Mouse (Mus musculus) limb, embryonic 13.5 days (tissue): ENCODE results near the gene Cisd3. TPM values are rescaled to one million over a fixed set of nuclear protein-coding genes. Genes with fewer than 3 reads are reported as not detected.
A peak's percentile ranks its signal among the peaks of the same experiment; 100 is the strongest.

Experiments
- ATAC-seq: fragments of 200-750 bp; cut with Nextera tagmentation; 2 replicates; pipeline ENCODE4 v1.8.0; 2017; ENCODE audit warnings: low read depth, moderate number of reproducible peaks, moderate TSS enrichment; ENCODE audit not compliant: low FRiP score
- H3K27ac ChIP-seq: fragments of 300-500 bp; sonication (generic); 2 replicates; pipeline ENCODE4 v1.5.1; 2015; ENCODE audit warnings: inconsistent platforms, mild to moderate bottlenecking, moderate library complexity
- H3K27me3 ChIP-seq: fragments of 300-500 bp; sonication (generic); 2 replicates; pipeline ENCODE4 v1.6.1; 2015; ENCODE audit warnings: mild to moderate bottlenecking, inconsistent platforms
- H3K36me3 ChIP-seq: fragments of 300-500 bp; sonication (generic); 2 replicates; pipeline ENCODE4 v1.6.1; 2015; ENCODE audit warnings: inconsistent platforms, mild to moderate bottlenecking, moderate library complexity
- H3K4me1 ChIP-seq: fragments of 300-500 bp; sonication (generic); 2 replicates; pipeline ENCODE4 v1.6.1; 2015; ENCODE audit warnings: inconsistent platforms
- H3K4me2 ChIP-seq: fragments of 300-500 bp; sonication (generic); replicated peaks from 2 replicates; pipeline ENCODE4 v1.6.1; 2015; ENCODE audit warnings: inconsistent platforms, mild to moderate bottlenecking, moderate library complexity
- H3K4me3 ChIP-seq: fragments of 300-500 bp; sonication (generic); 2 replicates; pipeline ENCODE4 v1.5.1; 2015; ENCODE audit warnings: moderate library complexity, mild to moderate bottlenecking, inconsistent platforms
- H3K9ac ChIP-seq: fragments of 300-500 bp; sonication (generic); 2 replicates; pipeline ENCODE4 v1.6.1; 2015; ENCODE audit warnings: mild to moderate bottlenecking, inconsistent platforms
- H3K9me3 ChIP-seq: fragments of 300-500 bp; sonication (generic); 2 replicates; pipeline ENCODE4 v1.6.1; 2016; ENCODE audit warnings: inconsistent platforms
- WGBS: fragments of 180-500 bp; shearing (Covaris S2); methylation state at CpG from one replicate; pipeline ENCODE4 v1.1.7; 2015; 5-methylcytosine and 5-hydroxymethylcytosine counted together
- polyA plus RNA-seq: library from polyadenylated mRNA; unstranded; fragments of >200 nt; fragmentation: Nextera tagmentation; extraction: Ambion mirVana; gene quantifications from 2 replicates; pipeline ENCODE4 v1.2.1, GENCODE M21; 2015

Cisd3 gene
- polyA plus RNA-seq, 1 experiment from 2014 or later = 13.5 TPM

DNA sequence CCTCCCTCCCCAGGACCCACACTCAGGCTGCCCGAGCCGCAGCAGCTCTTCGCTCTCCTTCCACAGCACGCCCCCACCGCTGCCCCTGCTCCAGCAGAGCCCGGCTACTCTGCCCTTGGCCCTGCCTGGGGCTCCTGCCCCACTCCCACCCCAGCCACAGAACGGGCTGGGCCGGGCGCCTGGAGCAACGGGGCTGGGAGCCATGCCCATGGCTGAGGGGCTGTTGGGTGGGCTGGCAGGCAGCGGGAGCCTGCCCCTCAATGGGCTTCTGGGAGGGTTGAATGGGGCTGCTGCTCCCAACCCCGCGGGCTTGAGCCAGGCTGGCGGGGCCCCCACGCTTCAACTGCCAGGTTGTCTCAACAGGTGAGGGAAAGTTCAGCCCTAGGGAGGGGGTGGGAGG, 7.3 kb upstream of the Cisd3 start:
- 90% methylated on average over 15 of the region's 15 CpGs for WGBS
- H3K4me1 ChIP-seq = no peaks in the 10 kb centered on the region
- H3K27me3 ChIP-seq = no peaks in the 10 kb centered on the region
- H3K9me3 ChIP-seq = no peaks in the 10 kb centered on the region
- no peak overlapping the region for H3K4me2 ChIP-seq
- no peak for ATAC-seq
- no peak overlapping the region for H3K27ac ChIP-seq
- peaks cover 97% of the 10 kb centered on the region for H3K36me3 ChIP-seq
- no peak overlapping the region for H3K4me3 ChIP-seq
- no peak overlapping the region for H3K9ac ChIP-seq

- ATAC-seq = no peak
- 85% methylated on average over 12 of the region's 12 CpGs for WGBS
- H3K9ac ChIP-seq = no peak overlapping the region
Measured at GRCm38 (mm10) chr11:97680430-97680829, 5.2 kb upstream of the Cisd3 start.

GRCm38 (mm10) chr11:97682504-97683055, 3.0 kb upstream of the Cisd3 start:
- H3K9me3 ChIP-seq = no peaks in the 10 kb centered on the region
- WGBS = 77% methylated on average over 6 of the region's 6 CpGs
- peak overlapping the region; percentile 40; the same call in 1 of the 2 replicates for H3K9ac ChIP-seq
- H3K4me1 ChIP-seq = peaks cover 26% of the 10 kb centered on the region
- no peak overlapping the region for H3K27ac ChIP-seq
- no peak overlapping the region for H3K4me3 ChIP-seq
- no peaks in the 10 kb centered on the region for H3K27me3 ChIP-seq
- H3K36me3 ChIP-seq = peaks cover 56% of the 10 kb centered on the region
- ATAC-seq = no peak
- no peak overlapping the region for H3K4me2 ChIP-seq

More at GRCm38 (mm10) chr11:97680430-97680829, 5.2 kb upstream of the Cisd3 start:
- peaks cover 77% of the 10 kb centered on the region for H3K36me3 ChIP-seq
- no peak overlapping the region for H3K4me2 ChIP-seq
- no peak overlapping the region for H3K27ac ChIP-seq
- H3K4me3 ChIP-seq = no peak overlapping the region
- no peaks in the 10 kb centered on the region for H3K27me3 ChIP-seq
- peaks cover 9% of the 10 kb centered on the region for H3K4me1 ChIP-seq
- H3K9me3 ChIP-seq = no peaks in the 10 kb centered on the region

GRCm38 (mm10) chr11:97684063-97684680, 1.5 kb upstream of the Cisd3 start:
- Histone ChIP-seq H3K4me3 (no peak overlapping the region), H3K9ac (no peak overlapping the region), H3K4me1 (peaks cover 26% of the 10 kb centered on the region), H3K27me3 (no peaks in the 10 kb centered on the region), H3K9me3 (no peaks in the 10 kb centered on the region), H3K4me2 (no peak overlapping the region), H3K27ac (no peak overlapping the region), H3K36me3 (peaks cover 51% of the 10 kb centered on the region)
- ATAC-seq = no peak
- WGBS = 87% methylated on average over 6 of the region's 6 CpGs

GRCm38 (mm10) chr11:97684766-97685165, 860 bp upstream of the Cisd3 start:
- WGBS = 34% methylated on average over 7 of the region's 7 CpGs
- no peaks in the 10 kb centered on the region for H3K9me3 ChIP-seq
- peak overlapping the region; percentile 84; the same call in 1 of the 2 replicates for H3K4me2 ChIP-seq
- peaks cover 26% of the 10 kb centered on the region for H3K4me1 ChIP-seq
- H3K9ac ChIP-seq = no peak overlapping the region
- no peak overlapping the region for H3K27ac ChIP-seq
- no peak for ATAC-seq
- H3K4me3 ChIP-seq = no peak overlapping the region
- H3K27me3 ChIP-seq = no peaks in the 10 kb centered on the region
- H3K36me3 ChIP-seq = peaks cover 48% of the 10 kb centered on the region

DNA sequence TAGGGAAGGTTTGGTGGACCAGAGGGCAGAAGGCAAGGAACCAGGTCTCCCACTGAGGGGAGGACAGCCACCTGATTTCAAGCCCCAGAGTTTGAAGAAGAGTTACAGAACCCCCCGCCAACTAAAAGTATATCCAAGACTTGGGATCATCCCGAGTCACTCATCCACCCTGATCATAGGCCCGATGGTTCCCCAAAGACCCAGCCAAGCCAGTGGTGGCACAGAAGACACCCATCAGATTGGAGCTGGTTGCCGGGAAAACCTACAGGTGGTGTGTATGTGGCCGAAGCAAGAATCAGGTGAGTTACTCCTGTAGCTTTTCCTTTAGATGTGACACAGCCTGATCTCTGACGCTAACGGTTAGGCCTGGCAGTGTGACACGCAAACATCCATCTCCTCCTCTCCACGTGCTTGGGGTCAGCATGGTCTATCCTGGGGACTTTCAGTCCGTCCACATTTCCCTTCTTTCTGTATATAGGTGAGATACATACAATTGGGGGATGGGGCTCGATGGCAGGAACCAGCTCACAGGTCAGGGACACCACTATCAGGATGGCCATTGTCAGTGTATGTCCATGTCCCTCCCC, 789 bp downstream of the Cisd3 start:
- peak overlapping the region; percentile 84 for H3K4me2 ChIP-seq
- H3K4me1 ChIP-seq = peaks cover 26% of the 10 kb centered on the region
- H3K27me3 ChIP-seq = no peaks in the 10 kb centered on the region
- H3K27ac ChIP-seq = no peak overlapping the region
- no peaks in the 10 kb centered on the region for H3K9me3 ChIP-seq
- H3K9ac ChIP-seq = peak overlapping the region; percentile 13; the same call in 1 of the 2 replicates
- H3K4me3 ChIP-seq = peak overlapping the region; percentile 44
- peaks cover 49% of the 10 kb centered on the region for H3K36me3 ChIP-seq
- no peak for ATAC-seq
- 65% methylated on average over 11 of the region's 11 CpGs for WGBS

DNA sequence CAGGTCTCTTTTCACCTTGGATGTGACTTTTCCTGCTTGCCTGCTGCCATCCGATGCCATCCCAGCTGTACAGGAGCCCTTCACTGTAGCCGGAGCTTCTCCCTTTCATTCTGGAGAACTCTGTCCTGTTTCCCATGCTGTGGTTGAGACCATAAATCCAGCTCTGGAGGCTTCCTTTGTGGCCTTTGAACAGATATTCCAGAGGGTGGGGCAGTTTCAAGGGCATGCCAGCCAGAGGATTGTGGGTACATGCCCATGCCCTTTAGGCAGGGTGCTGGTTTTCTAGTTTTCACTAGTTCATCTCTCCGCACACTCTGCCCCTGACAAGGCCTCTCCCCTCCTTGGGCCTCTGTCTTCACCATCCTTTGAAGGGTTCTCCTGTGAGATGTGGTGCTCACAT, 1.4 kb downstream of the Cisd3 start:
- WGBS = 80% methylated on average over 3 of the region's 3 CpGs
- ATAC-seq = no peak
- no peaks in the 10 kb centered on the region for H3K27me3 ChIP-seq
- peaks cover 49% of the 10 kb centered on the region for H3K36me3 ChIP-seq
- peaks cover 26% of the 10 kb centered on the region for H3K4me1 ChIP-seq
- no peak overlapping the region for H3K4me3 ChIP-seq
- H3K9me3 ChIP-seq = no peaks in the 10 kb centered on the region
- 0 out of 2 replicates have a peak overlapping the region, but pooled peaks have one; percentile 84 for H3K4me2 ChIP-seq
- H3K9ac ChIP-seq = peak overlapping the region; percentile 13; the same call in 1 of the 2 replicates
- no peak overlapping the region for H3K27ac ChIP-seq

DNA sequence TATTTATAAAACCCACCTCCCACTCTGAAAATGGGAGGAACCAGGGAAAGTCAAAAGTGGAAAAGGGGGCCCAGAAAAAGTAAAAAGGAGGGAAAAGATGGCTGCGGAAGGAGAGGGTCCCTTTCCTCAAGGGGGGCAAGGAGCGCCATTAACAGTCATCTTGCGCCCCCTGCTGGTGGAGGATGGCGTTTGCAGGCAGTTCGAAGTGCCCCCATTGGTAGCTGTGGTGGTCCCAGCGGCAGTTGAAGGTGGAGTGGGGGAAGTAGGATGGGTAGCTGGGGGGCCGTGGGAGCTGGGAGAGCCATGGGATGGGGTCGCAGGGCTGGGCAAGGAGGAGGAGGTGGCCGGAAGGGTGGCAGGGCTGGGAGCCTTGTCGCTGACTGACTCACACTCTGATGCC, 4.2 kb downstream of the Cisd3 start:
- Histone ChIP-seq H3K9me3 (no peaks in the 10 kb centered on the region), H3K27ac (no peak overlapping the region), H3K36me3 (peaks cover 54% of the 10 kb centered on the region), H3K9ac (no peak overlapping the region), H3K4me3 (no peak overlapping the region), H3K4me2 (no peak overlapping the region), H3K27me3 (no peaks in the 10 kb centered on the region), H3K4me1 (peaks cover 40% of the 10 kb centered on the region)
- 30% methylated on average over 10 of the region's 10 CpGs for whole genome bisulfite sequencing
- no peak for ATAC-seq

DNA sequence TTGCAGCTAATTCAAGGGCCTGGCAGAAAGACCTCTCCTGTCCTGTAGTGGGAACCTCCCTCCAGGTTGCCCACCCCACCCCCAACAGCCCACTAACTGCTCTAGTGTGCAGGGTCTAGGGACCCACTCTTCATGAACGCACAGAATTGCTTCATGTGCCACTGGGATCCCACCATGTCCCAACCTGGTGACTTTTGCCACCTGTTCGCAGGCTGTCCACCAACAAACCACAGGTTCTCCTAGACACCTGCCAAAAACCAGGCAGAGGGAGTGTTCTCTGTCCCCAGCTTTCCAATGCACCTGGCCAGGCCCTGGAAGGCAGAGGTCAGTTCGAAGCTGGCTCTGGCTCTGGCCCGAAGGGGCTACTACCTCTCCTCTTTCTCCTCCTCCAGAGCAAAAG, 8.8 kb downstream of the Cisd3 start:
- Histone ChIP-seq H3K9ac (no peak overlapping the region), H3K27ac (no peak overlapping the region), H3K4me2 (peak overlapping the region; percentile 90), H3K4me3 (no peak overlapping the region), H3K4me1 (peaks cover 51% of the 10 kb centered on the region), H3K36me3 (peaks cover 44% of the 10 kb centered on the region), H3K27me3 (no peaks in the 10 kb centered on the region), H3K9me3 (no peaks in the 10 kb centered on the region)
- WGBS = 82% methylated on average over 4 of the region's 4 CpGs
- ATAC-seq = no peak

GRCm38 (mm10) chr11:97694921-97695711, 9.5 kb downstream of the Cisd3 start:
- Histone ChIP-seq H3K36me3 (peaks cover 40% of the 10 kb centered on the region), H3K4me3 (peak overlapping the region; percentile 5; the same call in 1 of the 2 replicates), H3K4me1 (peaks cover 51% of the 10 kb centered on the region), H3K4me2 (peak overlapping the region; percentile 90), H3K27me3 (no peaks in the 10 kb centered on the region), H3K9ac (peak overlapping the region; percentile 36), H3K9me3 (no peaks in the 10 kb centered on the region), H3K27ac (peak overlapping the region; percentile 22; the same call in 1 of the 2 replicates)
- ATAC-seq = no peak
- 56% methylated on average over 17 of the region's 17 CpGs for WGBS

- Histone ChIP-seq H3K27me3 (no peaks in the 10 kb centered on the region), H3K4me2 (peak overlapping the region; percentile 90), H3K4me1 (peaks cover 53% of the 10 kb centered on the region), H3K9me3 (no peaks in the 10 kb centered on the region), H3K36me3 (peaks cover 33% of the 10 kb centered on the region), H3K9ac (peak overlapping the region; percentile 36; the same call in 1 of the 2 replicates), H3K27ac (peak overlapping the region; percentile 22; the same call in 1 of the 2 replicates), H3K4me3 (peak overlapping the region; percentile 5)
- no peak for ATAC-seq
- WGBS = 44% methylated on average over 9 of the region's 9 CpGs
Measured at GRCm38 (mm10) chr11:97695712-97696401, 10.2 kb downstream of the Cisd3 start.
